8 mouse cellular contexts compared by ENCODE assay signal in genomic region chr12:79663131-79663892, GRCm38 (mm10).
DNase-seq lines count a peak whose midpoint lies in the region; ATAC-seq and TF ChIP-seq lines count a peak whose summit lies in the region.
"Had no signal": no experiment of that assay in that cellular context is flagged by ENCODE, and none has a peak within 500 bp of the region (broad histone marks: within the 10 kb centered on the region; RNA-seq: fewer than 3 reads in every experiment).

No protein-coding gene starts in this region.

- peak; percentile 75 for TF ChIP-seq EP300 in lung, postnatal 0 days (IDR thresholded peaks at IDR 0.05)

- H3K4me1 ChIP-seq in intestine, embryonic 14.5 days (replicated peaks; ENCODE audit: control insufficient read depth, insufficient read depth, low read length) = peaks cover 34% of the 10 kb centered on the region
- peaks cover 10% of the 10 kb centered on the region; the same call in 1 of the 2 replicates for H3K4me1 ChIP-seq in lung, postnatal 0 days (ENCODE audit: insufficient read depth, low read depth, low read length)
- peaks cover 4% of the 10 kb centered on the region; the same call in 1 of the 2 replicates for H3K4me1 ChIP-seq in cerebellum, adult 2 months (ENCODE audit: control insufficient read depth, insufficient read depth, low read length)

- no peak for TF ChIP-seq CTCF in lung, postnatal 0 days (IDR thresholded peaks at IDR 0.05)
- TF ChIP-seq CTCF in cerebellum, adult 2 months (IDR thresholded peaks at IDR 0.05; ENCODE audit: borderline replicate concordance, insufficient read depth, low read depth, low read length) = no peak

- no peak overlapping the region for H3K4me3 ChIP-seq in intestine, embryonic 14.5 days (ENCODE audit: low read depth, low read length)
- no peak overlapping the region for H3K4me3 ChIP-seq in lung, postnatal 0 days (ENCODE audit: low read depth, low read length)
- no peak overlapping the region for H3K4me3 ChIP-seq in cerebellum, adult 2 months (replicated peaks; ENCODE audit: insufficient read depth, low read depth, low read length)
- H3K4me3 ChIP-seq: midbrain, embryonic 12.5 days had no signal

- TF ChIP-seq POLR2A in cerebellum, adult 2 months (IDR thresholded peaks at IDR 0.05; ENCODE audit: borderline replicate concordance, insufficient read depth, low read length) = no peak

- peak; percentile 58 for DNase-seq in urinary bladder, postnatal 14 days (ENCODE audit: low spot score)
- DNase-seq in urinary bladder, postnatal 10 days (ENCODE audit: low spot score) = no peak
- DNase-seq in intestine, embryonic 14.5 days (ENCODE audit: low spot score) = no peak
- peak; percentile 80 for DNase-seq in lung, postnatal 0 days (ENCODE audit: low spot score)
- no peak for DNase-seq in embryo, embryonic 9.5 days (ENCODE audit: extremely low spot score)
- DNase-seq in cerebellum, adult 2 months = no peak
- no peak for DNase-seq in retina, postnatal 1 day

- no peaks in the 10 kb centered on the region for H3K36me3 ChIP-seq in intestine, embryonic 14.5 days (ENCODE audit: control insufficient read depth, insufficient read depth, low read length)
- H3K36me3 ChIP-seq in lung, postnatal 0 days (ENCODE audit: insufficient read depth, low read length) = no peaks in the 10 kb centered on the region
- H3K36me3 ChIP-seq: midbrain, embryonic 12.5 days had no signal

- no peaks in the 10 kb centered on the region for H3K27me3 ChIP-seq in intestine, embryonic 14.5 days (replicated peaks; ENCODE audit: control insufficient read depth, insufficient read depth, low read length)
- no peaks in the 10 kb centered on the region for H3K27me3 ChIP-seq in lung, postnatal 0 days (replicated peaks; ENCODE audit: insufficient read depth, low read length)
- H3K27me3 ChIP-seq in cerebellum, adult 2 months (ENCODE audit: control insufficient read depth, insufficient read depth, low read length) = no peaks in the 10 kb centered on the region
- H3K27me3 ChIP-seq: midbrain, embryonic 12.5 days had no signal

- no peak overlapping the region for H3K4me2 ChIP-seq in intestine, embryonic 14.5 days (ENCODE audit: low read length)
- no peak overlapping the region for H3K4me2 ChIP-seq in lung, postnatal 0 days (replicated peaks; ENCODE audit: low read depth, low read length)
- H3K4me2 ChIP-seq: midbrain, embryonic 12.5 days had no signal

- ATAC-seq in intestine, embryonic 14.5 days (replicated peaks; ENCODE audit: low FRiP score, low TSS enrichment, low read depth) = peak; percentile 55; the same call in 1 of the 2 replicates
- peak; percentile 78 for ATAC-seq in lung, postnatal 0 days

- 0 out of 2 replicates have a peak, but pooled peaks cover 4% of the 10 kb centered on the region for H3K9me3 ChIP-seq in intestine, embryonic 14.5 days (ENCODE audit: control insufficient read depth, low read length)
- H3K9me3 ChIP-seq in lung, postnatal 0 days (ENCODE audit: low read length) = no peaks in the 10 kb centered on the region
- H3K9me3 ChIP-seq: midbrain, embryonic 12.5 days had no signal

- no peak overlapping the region for H3K9ac ChIP-seq in intestine, embryonic 14.5 days (ENCODE audit: low read length)
- H3K9ac ChIP-seq in lung, postnatal 0 days (replicated peaks; ENCODE audit: low read depth) = no peak overlapping the region
- H3K9ac ChIP-seq: midbrain, embryonic 12.5 days had no signal

- peak overlapping the region; percentile 79 for H3K27ac ChIP-seq in intestine, embryonic 14.5 days (ENCODE audit: low read depth)
- peak overlapping the region; percentile 76 for H3K27ac ChIP-seq in lung, postnatal 0 days (ENCODE audit: low read length)
- no peak overlapping the region for H3K27ac ChIP-seq in cerebellum, adult 2 months (ENCODE audit: insufficient read depth, low read length)
- H3K27ac ChIP-seq: midbrain, embryonic 12.5 days had no signal

- 15% methylated on average over 10 of the region's 10 CpGs for WGBS in intestine, embryonic 14.5 days
- 26% methylated on average over 10 of the region's 10 CpGs for WGBS in lung, postnatal 0 days
- 81% methylated on average over 10 of the region's 10 CpGs for WGBS in cerebellum, adult 2 months

Comparison
In these comparisons a context has a peak if more than half of its experiments do, and no peak if none do; other contexts are left out.
1. DNase-seq: peak in urinary bladder, postnatal 14 days (single experiment) and lung, postnatal 0 days (single experiment); none in urinary bladder, postnatal 10 days (single experiment), intestine, embryonic 14.5 days (single experiment), embryo, embryonic 9.5 days (single experiment), cerebellum, adult 2 months (0 of 2) and retina, postnatal 1 day (single experiment).